Mouse (Mus musculus) olfactory bulb, adult 2 months (tissue): ENCODE results near the gene Jpt1. TPM values are rescaled to one million over a fixed set of nuclear protein-coding genes. Genes with fewer than 3 reads are reported as not detected.
A peak's percentile ranks its signal among the peaks of the same experiment; 100 is the strongest.
"Not testable (repeated sequence)": the region's sequence is repeated elsewhere in the genome, so short reads cannot be mapped to it uniquely, and the experiment has no call there.

Experiments used
- H3K27ac ChIP-seq: fragments of 200-500 bp; 2 replicates; pipeline ENCODE4 v1.5.1; 2012; ENCODE audit warnings: low read depth, low read length; ENCODE audit not compliant: insufficient read depth
- H3K4me1 ChIP-seq: fragments of 200-500 bp; 2 replicates; pipeline ENCODE4 v1.6.1; 2012; ENCODE audit warnings: low read length; ENCODE audit not compliant: control insufficient read depth, insufficient read depth
- H3K4me3 ChIP-seq: fragments of 200-500 bp; 2 replicates; pipeline ENCODE4 v1.5.1; 2012; ENCODE audit warnings: mild to moderate bottlenecking, low read depth, low read length, moderate library complexity; ENCODE audit not compliant: insufficient read depth
- CTCF ChIP-seq: fragments of 200-500 bp; IDR thresholded peaks from 2 replicates; pipeline ENCODE4 v1.5.1; 2012; ENCODE audit warnings: low read depth, mild to moderate bottlenecking, low read length, moderate library complexity; ENCODE audit not compliant: insufficient read depth
- POLR2A ChIP-seq: fragments of 200-500 bp; IDR thresholded peaks from 2 replicates; pipeline ENCODE4 v1.6.1; 2012; ENCODE audit warnings: mild to moderate bottlenecking, low read depth, low read length, moderate library complexity; ENCODE audit not compliant: insufficient read depth
- WGBS: fragments of 180-500 bp; shearing (Covaris S2); methylation state at CpG from one replicate; pipeline ENCODE4 v1.1.7; 2018; 5-methylcytosine and 5-hydroxymethylcytosine counted together
- polyA plus RNA-seq: library from polyadenylated mRNA; stranded (reverse); fragments of >200 nt; gene quantifications from 2 replicates; pipeline ENCODE4 v1.2.4, GENCODE M21; 2012; ENCODE audit warnings: low replicate concordance; ENCODE audit not compliant: missing spikeins, insufficient read depth, insufficient read length

Gene Jpt1
- polyA plus RNA-seq, 1 experiment = not detected

DNA sequence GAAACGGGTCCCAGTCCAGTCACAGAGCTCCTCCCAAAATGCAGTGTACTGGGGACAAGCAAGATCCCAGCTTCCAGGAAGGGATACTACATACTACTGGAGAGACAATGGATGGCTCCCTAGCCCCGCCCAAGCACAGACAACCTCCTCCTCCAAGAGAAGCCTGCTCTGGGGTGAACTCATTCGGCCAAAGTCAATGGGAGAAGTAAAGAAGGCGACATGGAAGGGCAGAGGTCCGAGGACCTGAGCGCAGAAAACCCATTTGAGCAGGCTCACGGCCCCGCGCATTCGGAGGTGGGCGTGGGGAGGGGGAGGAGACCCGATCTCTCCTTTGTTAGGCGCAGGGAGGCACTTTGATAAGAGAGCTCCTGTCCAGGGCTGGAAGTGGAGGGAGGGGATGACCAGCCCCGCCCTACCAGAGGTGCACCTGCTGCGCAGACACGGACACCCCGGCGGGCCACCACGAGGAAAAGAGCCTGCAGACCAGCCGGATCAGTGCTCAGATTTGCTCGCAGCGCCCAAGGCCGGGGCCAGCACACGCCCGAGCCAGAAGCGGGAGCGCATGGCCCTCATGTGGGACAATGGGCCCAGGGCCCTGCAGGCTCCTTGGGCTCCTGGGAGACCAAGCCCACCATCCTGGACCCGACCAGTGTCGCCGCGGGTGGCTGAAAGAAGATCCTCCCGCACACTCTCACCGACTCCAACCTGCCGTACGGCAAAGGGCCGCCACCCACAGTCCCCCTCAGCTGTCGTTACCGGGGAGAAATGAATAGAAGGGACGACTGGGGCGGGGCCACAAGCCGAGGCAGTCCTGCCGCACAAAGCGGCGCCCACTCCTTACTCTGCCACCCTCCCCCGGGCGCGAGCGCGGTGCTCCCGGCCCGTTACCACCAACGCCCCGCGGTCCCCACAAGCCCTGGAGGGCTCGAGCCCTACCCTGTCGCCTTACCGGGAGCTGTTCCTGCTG lies 633 bp downstream of the Jpt1 start:
- Histone ChIP-seq H3K4me1 (peaks cover 21% of the 10 kb centered on the region), H3K27ac (peak overlapping the region; percentile 62), H3K4me3 (peak overlapping the region; percentile 69)
- WGBS = under 1% methylated on average over 57 of the region's 57 CpGs
- no peak for TF ChIP-seq CTCF
- TF ChIP-seq POLR2A = no peak

DNA sequence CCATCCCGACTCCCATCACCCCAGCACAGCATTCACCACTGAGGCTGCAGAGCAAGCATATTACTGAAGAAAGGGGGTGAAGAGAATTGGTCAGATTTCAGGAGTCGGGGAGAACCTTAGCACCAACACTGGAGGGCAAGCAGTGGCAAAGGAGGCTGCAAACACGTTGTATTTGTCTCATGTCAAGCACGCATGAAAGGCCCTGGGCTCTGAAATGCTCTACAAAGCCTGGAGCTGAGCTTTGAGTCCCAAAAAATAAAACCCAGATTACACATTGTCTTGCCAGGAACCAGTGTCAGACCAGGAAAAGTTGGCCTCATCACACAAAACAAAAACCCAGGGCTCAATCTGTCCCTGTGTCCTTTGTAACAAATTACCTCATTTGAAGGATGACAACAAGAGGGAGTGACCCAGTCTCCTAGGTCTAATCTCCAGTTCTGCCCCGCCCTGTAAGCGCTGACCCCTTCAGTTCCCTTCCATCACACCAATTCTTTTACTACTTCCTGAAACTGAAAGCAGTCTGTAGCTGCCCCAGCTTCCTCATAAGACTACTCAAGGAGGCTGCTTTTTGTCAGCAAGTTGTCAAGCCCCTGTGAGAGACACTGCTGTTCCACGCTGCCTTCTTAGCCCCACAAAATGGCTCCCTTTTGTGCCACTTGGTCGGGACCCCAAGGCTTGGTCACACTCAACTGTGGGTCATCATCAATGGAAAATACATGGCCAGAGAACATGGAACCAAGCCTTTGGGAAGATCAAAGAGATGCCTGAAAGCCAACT lies 1.6 kb downstream of the Jpt1 start:
- no peak overlapping the region for H3K27ac ChIP-seq
- TF ChIP-seq POLR2A (no peak), CTCF (no peak)
- H3K4me3 ChIP-seq = peak overlapping the region; percentile 69
- 19% methylated on average over 8 of the region's 8 CpGs for WGBS
- peaks cover 21% of the 10 kb centered on the region for H3K4me1 ChIP-seq

DNA sequence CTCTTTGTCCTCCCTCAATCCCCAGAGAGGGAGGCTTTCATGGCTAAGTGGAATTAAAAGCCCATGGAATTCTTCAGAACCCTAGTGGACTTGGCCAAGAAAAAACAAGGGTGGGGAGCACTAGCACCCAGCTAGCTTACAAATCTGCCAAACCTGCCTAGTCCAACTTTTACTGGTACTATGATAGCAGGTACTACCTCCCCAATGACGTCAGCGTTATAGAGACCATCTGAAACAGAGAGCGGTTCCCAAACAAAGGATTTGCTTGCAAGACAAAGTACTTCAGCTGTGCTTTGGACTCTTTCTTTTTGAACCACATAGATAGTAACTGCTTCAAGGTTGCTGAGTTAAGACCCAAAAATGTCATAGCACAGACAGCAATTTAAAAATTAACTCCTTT lies 2.2 kb downstream of the Jpt1 start:
- H3K27ac ChIP-seq = no peak overlapping the region
- H3K4me3 ChIP-seq = no peak overlapping the region
- 19% methylated on average over 3 of the region's 3 CpGs for WGBS
- H3K4me1 ChIP-seq = peaks cover 23% of the 10 kb centered on the region
- no peak for TF ChIP-seq POLR2A
- no peak for TF ChIP-seq CTCF

GRCm38 (mm10) chr11:115511121-115511520 lies 3.1 kb downstream of the Jpt1 start:
- TF ChIP-seq POLR2A (no peak), CTCF (no peak)
- H3K4me3 ChIP-seq = no peak overlapping the region
- peaks cover 24% of the 10 kb centered on the region for H3K4me1 ChIP-seq
- no peak overlapping the region for H3K27ac ChIP-seq
- 69% methylated on average over 2 of the region's 2 CpGs for WGBS

GRCm38 (mm10) chr11:115510507-115510888 lies 3.7 kb downstream of the Jpt1 start:
- Histone ChIP-seq H3K4me3 (no peak overlapping the region), H3K27ac (no peak overlapping the region), H3K4me1 (peaks cover 24% of the 10 kb centered on the region)
- TF ChIP-seq POLR2A (no peak), CTCF (no peak)
- WGBS = 58% methylated on average over 5 of the region's 5 CpGs

GRCm38 (mm10) chr11:115509773-115510506 lies 4.2 kb downstream of the Jpt1 start:
- Histone ChIP-seq H3K4me1 (peaks cover 24% of the 10 kb centered on the region), H3K27ac (no peak overlapping the region), H3K4me3 (no peak overlapping the region)
- 36% methylated on average over 6 of the region's 6 CpGs for WGBS
- no peak for TF ChIP-seq POLR2A
- no peak for TF ChIP-seq CTCF

DNA sequence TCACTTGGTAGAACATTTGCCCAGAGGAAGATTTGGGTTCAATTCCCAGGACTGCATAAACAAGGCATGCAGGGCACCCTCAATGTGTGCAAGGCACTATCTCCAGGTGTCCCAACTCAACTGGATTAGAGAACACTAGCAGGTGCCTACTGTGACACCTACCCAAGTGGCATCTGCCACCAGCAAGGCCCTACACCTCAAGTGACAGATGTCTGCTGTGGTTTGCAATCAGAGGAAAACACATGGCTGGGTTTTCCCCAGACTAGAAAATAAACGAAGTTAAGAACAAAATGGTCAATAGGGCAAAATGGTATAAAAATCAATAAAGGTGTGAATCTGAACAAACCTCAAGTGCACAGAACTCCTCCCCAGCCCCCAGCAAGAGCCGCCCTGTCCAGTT lies 6.1 kb downstream of the Jpt1 start:
- TF ChIP-seq POLR2A = no peak
- TF ChIP-seq CTCF = no peak
- WGBS = 83% methylated on average over 2 of the region's 2 CpGs
- Histone ChIP-seq H3K27ac (no peak overlapping the region), H3K4me3 (no peak overlapping the region), H3K4me1 (peaks cover 20% of the 10 kb centered on the region)

DNA sequence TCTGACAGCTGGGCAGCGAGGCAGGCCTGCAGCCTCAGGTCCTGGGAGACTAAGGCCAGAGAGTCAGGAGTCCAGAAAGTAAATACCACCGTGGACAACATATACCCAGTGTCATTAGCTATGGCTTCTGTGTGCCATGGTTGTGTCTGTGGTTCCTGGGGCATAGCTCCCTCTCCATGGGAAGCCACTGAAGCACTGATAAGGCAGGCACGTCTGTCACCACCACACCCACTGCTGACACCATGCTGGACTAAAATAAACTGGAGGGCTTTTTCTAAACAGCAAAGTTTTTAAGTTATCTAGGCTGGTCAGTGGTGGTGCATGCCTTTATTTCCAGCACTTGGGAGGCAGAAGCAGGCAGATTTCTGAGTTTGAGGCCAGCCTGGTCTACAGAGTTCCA lies 7.6 kb downstream of the Jpt1 start:
- Histone ChIP-seq H3K4me3 (no peak overlapping the region), H3K27ac (no peak overlapping the region), H3K4me1 (peaks cover 17% of the 10 kb centered on the region)
- TF ChIP-seq CTCF (no peak), POLR2A (no peak)
- WGBS = 80% methylated on average over 3 of the region's 3 CpGs

- TF ChIP-seq CTCF (no peak), POLR2A (no peak)
- H3K27ac ChIP-seq = no peak overlapping the region
- no peak overlapping the region for H3K4me3 ChIP-seq
- WGBS = 96% methylated on average over 6 of the region's 6 CpGs
- 0 out of 2 replicates have a peak, but pooled peaks cover 3% of the 10 kb centered on the region for H3K4me1 ChIP-seq
These were observed 11.6 kb downstream of the Jpt1 start for GRCm38 (mm10) chr11:115502636-115503035.

GRCm38 (mm10) chr11:115496559-115496958 lies 17.6 kb downstream of the Jpt1 start:
- not testable (repeated sequence) for H3K27ac ChIP-seq, H3K4me1 ChIP-seq, H3K4me3 ChIP-seq
- 92% methylated on average over 9 of the region's 9 CpGs for WGBS
